Mouse (Mus musculus) retina, postnatal 7 days (tissue): ENCODE measurements around the gene Rhbg.

Experiments used
- DNase-seq: peaks from one replicate; pipeline ENCODE4 v3.0.0-alpha.2; 2012; ENCODE audit warnings: low read depth, low spot score

Rhbg gene

GRCm38 (mm10) chr3:88262346-88262745 is 7.8 kb upstream of the Rhbg start:
- no peak for DNase-seq

GRCm38 (mm10) chr3:88256382-88256781 is 1.9 kb upstream of the Rhbg start:
- DNase-seq: no peak

GRCm38 (mm10) chr3:88255950-88256349 is 1.4 kb upstream of the Rhbg start:
- DNase-seq: no peak

- no peak for DNase-seq
Measured at GRCm38 (mm10) chr3:88252739-88253138, 1.8 kb downstream of the Rhbg start.

GRCm38 (mm10) chr3:88248406-88248805 is 6.1 kb downstream of the Rhbg start:
- DNase-seq: no peak

GRCm38 (mm10) chr3:88247666-88248065 is 6.8 kb downstream of the Rhbg start:
- no peak for DNase-seq

- DNase-seq: no peak
Measured at GRCm38 (mm10) chr3:88245811-88246210, 8.7 kb downstream of the Rhbg start.

GRCm38 (mm10) chr3:88244071-88244470 is 10.4 kb downstream of the Rhbg start:
- DNase-seq: peak; percentile 61

GRCm38 (mm10) chr3:88242531-88242930 is 12.0 kb downstream of the Rhbg start:
- peak; percentile 78 for DNase-seq

GRCm38 (mm10) chr3:88241045-88241786 is 13.3 kb downstream of the Rhbg start:
- DNase-seq: no peak

- DNase-seq: no peak
Measured at GRCm38 (mm10) chr3:88239446-88239845, 15.1 kb downstream of the Rhbg start.

- DNase-seq: no peak
Measured at GRCm38 (mm10) chr3:88238866-88239391, 15.6 kb downstream of the Rhbg start.

- no peak for DNase-seq
Measured at GRCm38 (mm10) chr3:88237556-88238194, 16.8 kb downstream of the Rhbg start.

- DNase-seq: no peak
Measured at GRCm38 (mm10) chr3:88237161-88237555, 17.4 kb downstream of the Rhbg start.

- DNase-seq: no peak
Measured at GRCm38 (mm10) chr3:88235616-88236015, 18.9 kb downstream of the Rhbg start.

- DNase-seq: no peak
Measured at GRCm38 (mm10) chr3:88235216-88235615, 19.3 kb downstream of the Rhbg start.

- no peak for DNase-seq
Measured at GRCm38 (mm10) chr3:88234041-88234440, 20.5 kb downstream of the Rhbg start.

- no peak for DNase-seq
Measured at GRCm38 (mm10) chr3:88232851-88233649, 21.5 kb downstream of the Rhbg start.

- DNase-seq: no peak
Measured at GRCm38 (mm10) chr3:88232301-88232702, 22.2 kb downstream of the Rhbg start.

GRCm38 (mm10) chr3:88231061-88231641 is 23.4 kb downstream of the Rhbg start:
- DNase-seq: no peak

- no peak for DNase-seq
Measured at GRCm38 (mm10) chr3:88230262-88231047, 24.1 kb downstream of the Rhbg start.
